8 mouse cellular contexts compared by ENCODE assay signal in the genomic region with DNA sequence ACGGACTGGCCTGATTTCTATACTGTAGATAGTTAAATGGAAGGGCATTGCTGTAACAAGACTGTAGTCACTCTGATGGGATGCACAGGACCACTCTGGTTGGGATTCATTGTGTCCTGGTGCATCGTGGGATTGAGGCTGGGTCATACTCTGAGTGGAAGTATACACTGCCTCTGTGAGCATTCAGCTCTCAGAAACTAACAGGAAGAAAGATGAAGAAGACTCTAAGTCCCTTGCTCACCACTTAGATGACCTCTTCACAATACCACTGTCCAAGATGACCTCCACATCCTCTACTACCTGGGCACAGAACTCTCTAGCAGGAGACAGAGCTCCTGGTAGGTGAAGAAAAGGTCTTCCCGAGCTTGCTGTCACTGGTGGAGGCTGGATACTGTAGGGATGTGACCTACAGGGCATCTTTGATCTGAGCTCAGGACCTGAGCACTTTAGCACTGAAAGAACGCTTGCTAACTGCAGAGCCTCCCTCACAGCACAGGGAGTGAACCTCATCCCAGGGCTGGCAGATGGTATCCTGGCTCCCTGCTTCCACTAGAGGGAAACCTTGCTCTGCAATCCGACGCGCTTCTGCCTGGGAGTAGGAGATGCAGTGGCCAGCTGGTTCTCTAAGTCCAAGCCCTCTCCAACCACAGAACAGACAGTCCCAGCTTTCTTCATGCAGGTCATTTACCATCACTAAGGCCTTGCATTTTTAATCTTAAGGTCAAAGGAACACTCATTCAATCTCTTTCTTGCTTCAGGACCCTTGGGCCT. TPM values are rescaled to one million over a fixed set of nuclear protein-coding genes. Genes with fewer than 3 reads are reported as not detected.
DNase-seq lines count a peak whose midpoint lies in the region; ATAC-seq and TF ChIP-seq lines count a peak whose summit lies in the region.

No protein-coding gene starts in this region.

- no peak overlapping the region for H3K4me3 ChIP-seq in bone marrow, adult 2 months (replicated peaks; ENCODE audit: control insufficient read depth, low read depth, low read length)
- H3K4me3 ChIP-seq in embryonic facial prominence, embryonic 14.5 days (ENCODE audit: low read depth, low read length), result no peak overlapping the region

- TF ChIP-seq CTCF in bone marrow, adult 2 months (IDR thresholded peaks at IDR 0.05; ENCODE audit: control insufficient read depth, insufficient read depth, low read length), result peak; percentile 83

- H3K27me3 ChIP-seq in embryonic facial prominence, embryonic 14.5 days (replicated peaks; ENCODE audit: control insufficient read depth, insufficient read depth, low read length), result no peaks in the 10 kb centered on the region

- H3K4me2 ChIP-seq in embryonic facial prominence, embryonic 14.5 days (ENCODE audit: low read depth, low read length), result no peak overlapping the region

- peak; percentile 93 for ATAC-seq in embryonic facial prominence, embryonic 14.5 days (ENCODE audit: low read depth)
- peak; percentile 48 to 65 for ATAC-seq in hematopoietic stem cell, adult 5-6 weeks (replicated peaks in 1 of 2; ENCODE audit: insufficient read depth in 1 of 2, low FRiP score in 2 of 2, low TSS enrichment in 1 of 2, low read depth in 1 of 2, poor library complexity in 2 of 2, severe bottlenecking in 2 of 2)

- no peak for TF ChIP-seq POLR2A in bone marrow, adult 2 months (IDR thresholded peaks at IDR 0.05; ENCODE audit: borderline replicate concordance, control insufficient read depth, low read depth, low read length)

- no peak overlapping the region for H3K27ac ChIP-seq in bone marrow, adult 2 months (ENCODE audit: control insufficient read depth, insufficient read depth, low read depth, low read length, poor library complexity)
- H3K27ac ChIP-seq in embryonic facial prominence, embryonic 14.5 days (replicated peaks; ENCODE audit: low read depth, low read length), result 0 out of 2 replicates have a peak overlapping the region, but pooled peaks have one; percentile 39

- H3K9ac ChIP-seq in embryonic facial prominence, embryonic 14.5 days (ENCODE audit: low read depth, low read length), result no peak overlapping the region; the same call in 1 of the 2 replicates

- WGBS in bone marrow, adult 2 months, result 23% methylated on average over 7 of the region's 7 CpGs
- WGBS in embryonic facial prominence, embryonic 14.5 days, result 17% methylated on average over 7 of the region's 7 CpGs

- no peaks in the 10 kb centered on the region for H3K36me3 ChIP-seq in embryonic facial prominence, embryonic 14.5 days (ENCODE audit: control insufficient read depth, insufficient read depth, low read length)

- peaks cover 3% of the 10 kb centered on the region; the same call in 1 of the 2 replicates for H3K4me1 ChIP-seq in bone marrow, adult 2 months (ENCODE audit: control insufficient read depth, insufficient read depth, low read length)
- peaks cover 7% of the 10 kb centered on the region for H3K4me1 ChIP-seq in embryonic facial prominence, embryonic 14.5 days (ENCODE audit: control insufficient read depth, insufficient read depth, low read length)

- DNase-seq in adrenal gland, adult 2 months, result peak; percentile 62
- DNase-seq in adrenal gland, postnatal 4 days (ENCODE audit: low spot score in 2 of 2), result no peak
- peak; percentile 92 for DNase-seq in embryonic facial prominence, embryonic 14.5 days (ENCODE audit: low spot score)
- DNase-seq in layer of hippocampus, postnatal 10 days (ENCODE audit: low spot score in 2 of 2), result peak; percentile 70 to 75
- peak; percentile 63 for DNase-seq in lung, postnatal 25 days (ENCODE audit: low spot score)
- DNase-seq in right cerebral cortex, postnatal 10 days (ENCODE audit: low spot score in 2 of 2), result peak; percentile 81 to 85

- H3K9me3 ChIP-seq in embryonic facial prominence, embryonic 14.5 days (ENCODE audit: control insufficient read depth, low read length), result no peaks in the 10 kb centered on the region

RNA-seq across cellular contexts. Expression of a gene that starts 49.3 kb away (rescaled TPM):
- under 1 TPM; 0.52 to 0.63 TPM for total RNA-seq in adrenal gland, adult 2 months (2021)
- polyA plus RNA-seq in adrenal gland, adult 2 months (2012; rRNA removed), result 0.19 and 2.0 TPM in 2 replicates
- 1 to 10 TPM in 1 of 2 experiments, under 1 TPM in 1; 0.95 to 1.0 TPM for total RNA-seq in adrenal gland, postnatal 4 days (2021)
- not detected in 2 replicates for polyA plus RNA-seq in bone marrow, adult 2 months (2011; ENCODE audit: insufficient read depth, insufficient read length, low replicate concordance, missing spikeins)
- 4.0 and 5.3 TPM in 2 replicates for polyA plus RNA-seq in embryonic facial prominence, embryonic 14.5 days (2014; fragmentation: Nextera tagmentation; extraction: Ambion mirVana)
- total RNA-seq in hematopoietic stem cell, adult 5-6 weeks (2017), result not detected in 2 replicates
- total RNA-seq in layer of hippocampus, postnatal 10 days (2021), result 100 to 1,000 TPM; 192 to 204 TPM

Comparison
In these comparisons a context has a peak if more than half of its experiments do, and no peak if none do; other contexts are left out.
1. DNase-seq: peak in adrenal gland, adult 2 months (single experiment), embryonic facial prominence, embryonic 14.5 days (single experiment), layer of hippocampus, postnatal 10 days (2 of 2), lung, postnatal 25 days (single experiment) and right cerebral cortex, postnatal 10 days (2 of 2); none in adrenal gland, postnatal 4 days (0 of 2).
2. RNA of a gene that starts 49.3 kb away (total RNA-seq): 192 to 204 TPM in layer of hippocampus, postnatal 10 days; 0.95 to 1.0 TPM in adrenal gland, postnatal 4 days, 0.52 to 0.63 TPM in adrenal gland, adult 2 months and not detected in hematopoietic stem cell, adult 5-6 weeks; every median in the first group is over 10 times any median in the second.